Mouse (Mus musculus) urinary bladder, adult 18-20 months (tissue): ENCODE measurements around the gene Evi5.

Experiments
- DNase-seq, 2 experiments: peaks; one replicate each; pipeline ENCODE4 v3.0.0; 2022; ENCODE audit warnings: low spot score in 2 of 2, mixed read lengths in 2 of 2

The Evi5 gene

GRCm38 (mm10) chr5:107802621-107803020, 72.3 kb downstream of the Evi5 start:
- DNase-seq = no peak

GRCm38 (mm10) chr5:107801234-107801633, 73.7 kb downstream of the Evi5 start:
- no peak for DNase-seq

- DNase-seq = no peak
These were observed 76.6 kb downstream of the Evi5 start for GRCm38 (mm10) chr5:107798290-107798689.

- no peak for DNase-seq
These were observed 81.0 kb downstream of the Evi5 start for GRCm38 (mm10) chr5:107793927-107794326.

GRCm38 (mm10) chr5:107793258-107793657, 81.6 kb downstream of the Evi5 start:
- no peak for DNase-seq

GRCm38 (mm10) chr5:107792516-107792915, 82.4 kb downstream of the Evi5 start:
- no peak for DNase-seq

- DNase-seq = no peak
These were observed 82.9 kb downstream of the Evi5 start for GRCm38 (mm10) chr5:107791966-107792365.

- DNase-seq = no peak
These were observed 85.4 kb downstream of the Evi5 start for GRCm38 (mm10) chr5:107789492-107789891.

- DNase-seq = no peak
These were observed 87.0 kb downstream of the Evi5 start for GRCm38 (mm10) chr5:107787682-107788443.

GRCm38 (mm10) chr5:107782360-107782759, 92.5 kb downstream of the Evi5 start:
- DNase-seq = no peak

GRCm38 (mm10) chr5:107778763-107779162, 96.1 kb downstream of the Evi5 start:
- DNase-seq = no peak

- no peak for DNase-seq
These were observed 97.4 kb downstream of the Evi5 start for GRCm38 (mm10) chr5:107777545-107777830.

- no peak for DNase-seq
These were observed 97.9 kb downstream of the Evi5 start for GRCm38 (mm10) chr5:107776777-107777544.

GRCm38 (mm10) chr5:107775875-107776274, 99.0 kb downstream of the Evi5 start:
- DNase-seq = no peak

- DNase-seq = no peak
These were observed 102.9 kb downstream of the Evi5 start for GRCm38 (mm10) chr5:107772049-107772448.

- DNase-seq = no peak
These were observed 106.7 kb downstream of the Evi5 start for GRCm38 (mm10) chr5:107768224-107768623.

- DNase-seq = no peak
These were observed 109.0 kb downstream of the Evi5 start for GRCm38 (mm10) chr5:107765946-107766345.

GRCm38 (mm10) chr5:107764486-107764885, 110.4 kb downstream of the Evi5 start:
- no peak for DNase-seq

GRCm38 (mm10) chr5:107763674-107764073, 111.2 kb downstream of the Evi5 start:
- no peak for DNase-seq

GRCm38 (mm10) chr5:107759121-107759520, 115.8 kb downstream of the Evi5 start:
- no peak for DNase-seq

- no peak for DNase-seq
These were observed 118.8 kb downstream of the Evi5 start for GRCm38 (mm10) chr5:107756072-107756471.

- DNase-seq = no peak
These were observed 120.2 kb downstream of the Evi5 start for GRCm38 (mm10) chr5:107754740-107755139.

GRCm38 (mm10) chr5:107753656-107754055, 121.3 kb downstream of the Evi5 start:
- no peak for DNase-seq
